Mouse (Mus musculus) kidney, adult 2 months (tissue): ENCODE results near the gene Utrn. TPM values are rescaled to one million over a fixed set of nuclear protein-coding genes. Genes with fewer than 3 reads are reported as not detected.

Experiments used
- DNase-seq: peaks from one replicate; pipeline ENCODE4 v3.0.0; 2021
- H3K27ac ChIP-seq: fragments of 200-500 bp; 2 replicates; pipeline ENCODE4 v1.5.1; 2012; ENCODE audit warnings: low read depth, low read length, control low read depth, inconsistent platforms; ENCODE audit not compliant: insufficient read depth
- H3K27me3 ChIP-seq: fragments of 200-500 bp; replicated peaks from 2 replicates; pipeline ENCODE4 v1.6.1; 2012; ENCODE audit warnings: mild to moderate bottlenecking, moderate library complexity, low read length, inconsistent platforms; ENCODE audit not compliant: control insufficient read depth, insufficient read depth
- H3K36me3 ChIP-seq: fragments of 200-500 bp; 2 replicates; pipeline ENCODE4 v1.6.1; 2012; ENCODE audit warnings: mild to moderate bottlenecking, moderate library complexity, low read length, inconsistent platforms; ENCODE audit not compliant: control insufficient read depth, insufficient read depth
- H3K4me1 ChIP-seq: fragments of 200-500 bp; 2 replicates; pipeline ENCODE4 v1.6.1; 2011; ENCODE audit warnings: low read length; ENCODE audit not compliant: control insufficient read depth, insufficient read depth
- H3K4me3 ChIP-seq: fragments of 200-500 bp; 2 replicates; pipeline ENCODE4 v1.5.1; 2011; ENCODE audit warnings: mild to moderate bottlenecking, low read depth, low read length, control low read depth; ENCODE audit not compliant: insufficient read depth
- CTCF ChIP-seq: fragments of 200-500 bp; conservative IDR thresholded peaks from 2 replicates; pipeline ENCODE4 v1.5.1; 2011; ENCODE audit warnings: low read depth, mild to moderate bottlenecking, control low read depth, low read length, moderate library complexity, mixed read lengths; ENCODE audit not compliant: insufficient read depth, insufficient read length
- POLR2A ChIP-seq: fragments of 200-500 bp; IDR thresholded peaks from one replicate; pipeline ENCODE4 v1.6.1; 2011; ENCODE audit warnings: low read depth, low read length, control low read depth
- WGBS: fragments of 180-500 bp; shearing (Covaris S2); methylation state at CpG from one replicate; pipeline ENCODE4 v1.1.7; 2018; 5-methylcytosine and 5-hydroxymethylcytosine counted together
- polyA plus RNA-seq: library from polyadenylated mRNA; depleted of rRNA; stranded (reverse); fragments of >200 nt; gene quantifications from 2 replicates; pipeline ENCODE4 v1.2.3, GENCODE M21; 2012

Gene Utrn
- polyA plus RNA-seq, 1 experiment = 20.8 TPM

DNA sequence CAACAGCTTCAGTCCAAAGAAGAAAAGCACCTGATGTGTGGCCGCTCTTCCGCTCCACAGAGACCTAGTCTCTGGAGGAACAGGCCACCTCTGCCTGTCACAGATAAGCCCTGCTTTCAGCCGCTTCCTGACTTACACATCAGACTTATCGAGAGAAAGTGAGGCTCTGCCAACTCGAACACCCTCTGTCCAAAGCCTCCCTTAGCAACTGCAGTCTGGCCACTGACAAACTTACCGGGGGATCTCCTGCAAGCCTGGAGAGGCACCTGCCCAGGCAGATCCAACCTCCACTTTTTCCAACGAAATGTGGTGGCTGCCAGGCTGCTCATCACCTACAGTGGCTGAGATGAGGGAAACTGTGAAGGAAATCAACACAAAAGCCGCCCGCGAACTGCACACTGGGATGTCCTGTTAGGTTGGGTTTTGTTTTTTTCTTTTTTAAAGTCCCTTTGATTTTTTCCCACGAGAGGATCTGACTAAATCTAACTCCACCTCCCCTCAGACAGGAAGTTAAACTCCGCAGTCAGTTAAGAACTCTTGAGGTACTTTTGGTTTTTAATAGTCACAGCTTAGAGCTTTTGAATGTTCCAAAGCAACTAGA, 55.9 kb downstream of the Utrn start:
- TF ChIP-seq POLR2A (no peak), CTCF (no peak)
- Histone ChIP-seq H3K27me3 (no peaks in the 10 kb centered on the region), H3K4me1 (peaks cover 20% of the 10 kb centered on the region; the same call in 1 of the 2 replicates), H3K27ac (peak overlapping the region; percentile 97), H3K4me3 (peak overlapping the region; percentile 43), H3K36me3 (no peaks in the 10 kb centered on the region)
- peak; percentile 72 for DNase-seq
- WGBS = 60% methylated on average over 12 of the region's 12 CpGs

GRCm38 (mm10) chr10:12812680-12813079, 56.5 kb downstream of the Utrn start:
- peaks cover 22% of the 10 kb centered on the region; the same call in 1 of the 2 replicates for H3K4me1 ChIP-seq
- WGBS = 66% methylated on average over 5 of the region's 5 CpGs
- TF ChIP-seq CTCF (no peak), POLR2A (no peak)
- H3K36me3 ChIP-seq = no peaks in the 10 kb centered on the region
- H3K27ac ChIP-seq = peak overlapping the region; percentile 97
- peak overlapping the region; percentile 43 for H3K4me3 ChIP-seq
- DNase-seq = no peak
- H3K27me3 ChIP-seq = no peaks in the 10 kb centered on the region

GRCm38 (mm10) chr10:12810816-12811215, 58.3 kb downstream of the Utrn start:
- no peak overlapping the region for H3K4me3 ChIP-seq
- H3K27me3 ChIP-seq = no peaks in the 10 kb centered on the region
- 92% methylated on average over 2 of the region's 2 CpGs for WGBS
- H3K27ac ChIP-seq = peak overlapping the region; percentile 10; the same call in 1 of the 2 replicates
- H3K36me3 ChIP-seq = no peaks in the 10 kb centered on the region
- peaks cover 18% of the 10 kb centered on the region; the same call in 1 of the 2 replicates for H3K4me1 ChIP-seq
- no peak for TF ChIP-seq CTCF
- no peak for TF ChIP-seq POLR2A
- DNase-seq = no peak

DNA sequence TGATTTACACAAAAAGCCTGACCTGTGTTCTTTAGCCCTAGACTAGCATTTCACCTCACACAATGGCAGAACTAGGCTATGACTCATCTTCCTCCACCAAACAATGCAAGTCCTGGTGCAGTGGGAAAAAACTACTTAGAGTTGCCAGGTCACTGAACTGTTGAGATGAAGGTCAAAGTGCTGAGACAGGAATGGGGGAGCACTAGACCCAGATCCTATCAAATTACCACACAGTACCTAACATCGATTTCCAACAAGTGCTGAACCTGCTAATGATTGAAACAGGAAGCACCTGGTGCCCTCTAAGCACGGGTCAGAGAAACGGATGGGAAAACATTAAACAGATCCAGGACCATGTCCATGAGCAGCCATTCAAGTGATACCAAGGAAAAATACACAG, 59.5 kb downstream of the Utrn start:
- no peaks in the 10 kb centered on the region for H3K27me3 ChIP-seq
- H3K36me3 ChIP-seq = no peaks in the 10 kb centered on the region
- H3K4me3 ChIP-seq = no peak overlapping the region
- no peak for TF ChIP-seq CTCF
- TF ChIP-seq POLR2A = no peak
- peak overlapping the region; percentile 30; the same call in 1 of the 2 replicates for H3K27ac ChIP-seq
- WGBS = 14% methylated on average over 3 of the region's 3 CpGs
- DNase-seq = peak; percentile 49
- peaks cover 18% of the 10 kb centered on the region; the same call in 1 of the 2 replicates for H3K4me1 ChIP-seq

DNA sequence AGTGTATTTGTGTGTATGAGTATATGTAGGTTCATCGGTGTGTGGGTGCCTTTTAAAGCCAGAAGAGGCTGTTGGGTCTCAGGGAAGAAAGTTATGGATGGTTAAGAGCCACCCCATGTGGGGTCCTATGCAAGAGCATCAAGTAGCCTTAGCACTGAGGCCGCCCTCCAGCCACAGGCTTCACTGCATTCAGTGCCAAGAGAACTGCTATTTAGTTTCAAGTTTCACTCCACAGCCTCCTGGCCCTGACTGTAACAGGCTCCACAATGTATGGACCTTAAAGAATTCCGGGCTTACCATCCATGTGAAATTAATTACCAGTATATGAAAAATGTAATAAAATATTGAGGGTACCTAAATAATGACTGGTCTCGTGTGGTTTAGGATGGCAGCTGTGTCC, 60.7 kb downstream of the Utrn start:
- Histone ChIP-seq H3K4me3 (no peak overlapping the region), H3K27ac (no peak overlapping the region), H3K36me3 (no peaks in the 10 kb centered on the region), H3K4me1 (peaks cover 18% of the 10 kb centered on the region; the same call in 1 of the 2 replicates), H3K27me3 (no peaks in the 10 kb centered on the region)
- no peak for DNase-seq
- TF ChIP-seq CTCF (no peak), POLR2A (no peak)
- 82% methylated on average over 4 of the region's 4 CpGs for WGBS

DNA sequence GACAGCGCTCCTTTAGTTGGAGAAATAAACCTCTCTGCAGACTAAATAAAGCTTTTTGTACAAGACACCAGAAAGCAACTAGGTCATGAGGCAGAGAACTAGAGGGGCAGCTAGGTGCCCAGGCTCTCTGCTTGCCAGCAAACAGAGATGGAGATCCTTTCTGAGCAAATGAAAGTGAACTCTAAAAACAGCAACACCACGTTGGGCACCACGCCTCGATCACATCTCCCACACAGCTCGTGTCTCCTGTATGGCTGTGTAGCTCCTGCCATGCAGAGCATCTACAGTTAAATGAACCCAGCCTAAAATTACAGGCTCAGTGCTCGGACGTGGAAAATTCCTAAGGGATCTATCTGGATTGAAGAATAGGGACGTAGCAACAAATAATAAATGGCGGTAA, 61.5 kb downstream of the Utrn start:
- H3K27me3 ChIP-seq = no peaks in the 10 kb centered on the region
- no peak overlapping the region for H3K4me3 ChIP-seq
- TF ChIP-seq CTCF = no peak
- TF ChIP-seq POLR2A = no peak
- H3K27ac ChIP-seq = no peak overlapping the region; the same call in 1 of the 2 replicates
- peaks cover 18% of the 10 kb centered on the region; the same call in 1 of the 2 replicates for H3K4me1 ChIP-seq
- no peak for DNase-seq
- H3K36me3 ChIP-seq = no peaks in the 10 kb centered on the region
- 69% methylated on average over 9 of the region's 9 CpGs for WGBS

GRCm38 (mm10) chr10:12805826-12806225, 63.3 kb downstream of the Utrn start:
- H3K27me3 ChIP-seq = no peaks in the 10 kb centered on the region
- 89% methylated on average over 2 of the region's 2 CpGs for WGBS
- no peak for DNase-seq
- H3K4me1 ChIP-seq = peaks cover 16% of the 10 kb centered on the region; the same call in 1 of the 2 replicates
- TF ChIP-seq CTCF (no peak), POLR2A (no peak)
- H3K36me3 ChIP-seq = no peaks in the 10 kb centered on the region
- no peak overlapping the region for H3K27ac ChIP-seq
- H3K4me3 ChIP-seq = no peak overlapping the region
